Mouse (Mus musculus): ENCODE measurements around the gene Samd4b. TPM values are rescaled to one million over a fixed set of nuclear protein-coding genes. Genes with fewer than 3 reads are reported as not detected.
A peak's percentile ranks its signal among the peaks of the same experiment; 100 is the strongest.
"Not testable (repeated sequence)": the region's sequence is repeated elsewhere in the genome, so short reads cannot be mapped to it uniquely, and the experiment has no call there.

The Samd4b gene
- polyA plus RNA-seq, 1 experiment from 2014 or later = 29.5 TPM

- Histone ChIP-seq H3K9ac (replicated peaks; ENCODE audit: low read length) (no peak overlapping the region), H3K9me3 (ENCODE audit: control insufficient read depth, low read length) (no peaks in the 10 kb centered on the region), H3K4me3 (replicated peaks; ENCODE audit: low read depth, low read length) (no peak overlapping the region), H3K27ac (replicated peaks; ENCODE audit: low read depth, low read length) (no peak overlapping the region), H3K4me2 (ENCODE audit: low read length) (no peak overlapping the region), H3K4me1 (ENCODE audit: control insufficient read depth, insufficient read depth, low read length) (no peaks in the 10 kb centered on the region), H3K36me3 (ENCODE audit: control insufficient read depth, insufficient read depth, low read length) (no peaks in the 10 kb centered on the region), H3K27me3 (ENCODE audit: control insufficient read depth, insufficient read depth, low read length) (peaks cover 10% of the 10 kb centered on the region; the same call in 1 of the 2 replicates)
- ATAC-seq (ENCODE audit: low FRiP score, low TSS enrichment) (no peak), DNase-seq (no peak)
- 92% methylated on average over 5 of the region's 5 CpGs for WGBS
These were observed 26.8 kb upstream of the Samd4b start for GRCm38 (mm10) chr7:28624791-28625190.

DNA sequence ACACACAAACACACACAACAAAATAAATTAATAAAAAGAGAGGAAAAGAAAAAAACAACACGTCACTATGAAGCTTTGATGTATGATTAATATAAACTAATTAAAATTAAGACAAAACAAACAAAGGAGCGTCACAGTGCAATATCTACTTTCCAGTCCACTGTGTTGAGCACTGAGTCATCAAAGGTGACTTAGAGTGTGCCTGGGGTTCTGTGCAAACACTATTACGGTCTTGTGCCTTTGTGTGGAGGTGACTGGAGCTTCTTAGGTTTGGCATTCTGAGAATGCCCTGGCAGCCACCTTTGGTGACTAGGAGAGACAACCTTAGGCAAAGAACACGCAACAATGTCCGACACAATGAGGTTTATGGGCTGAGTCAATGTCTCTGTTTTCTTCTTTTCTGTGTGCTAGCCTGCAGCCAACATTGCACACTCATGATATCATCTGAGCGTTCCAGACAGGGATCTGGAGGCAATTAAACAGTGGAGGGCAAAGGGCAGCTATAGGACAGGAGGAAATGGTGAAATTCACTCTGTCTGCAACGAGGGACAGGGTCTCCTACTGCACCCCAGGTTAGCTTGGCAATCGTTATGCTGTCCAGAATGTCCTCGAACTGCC lies 21.3 kb upstream of the Samd4b start:
- DNase-seq = no peak
- no peaks in the 10 kb centered on the region for H3K4me1 ChIP-seq (ENCODE audit: control insufficient read depth, insufficient read depth, low read length)

DNA sequence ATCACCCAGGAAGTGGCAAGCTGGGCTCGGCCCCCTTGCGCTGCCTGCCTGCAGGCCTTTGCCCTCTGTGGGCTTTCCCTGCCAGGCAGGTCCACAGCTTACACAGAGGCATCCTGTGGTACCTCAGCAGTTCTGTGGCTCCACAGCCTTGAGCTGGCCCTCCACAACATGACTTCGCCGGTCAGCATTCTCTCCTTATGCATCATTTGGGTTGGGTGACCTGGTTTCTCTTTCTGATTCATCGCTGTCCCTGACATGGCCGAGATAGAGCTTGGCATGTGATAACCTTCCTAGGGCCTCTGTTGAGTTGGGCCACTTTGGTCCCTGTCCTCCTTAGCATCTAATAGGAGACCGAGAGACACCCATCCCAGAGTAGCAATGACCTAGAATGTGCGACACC lies 8.0 kb upstream of the Samd4b start:
- DNase-seq (no peak), ATAC-seq (ENCODE audit: low FRiP score, low TSS enrichment) (no peak)
- 95% methylated on average over 8 of the region's 8 CpGs for WGBS
- Histone ChIP-seq H3K36me3 (ENCODE audit: control insufficient read depth, insufficient read depth, low read length) (no peaks in the 10 kb centered on the region), H3K4me2 (ENCODE audit: low read length) (no peak overlapping the region), H3K9ac (replicated peaks; ENCODE audit: low read length) (no peak overlapping the region), H3K4me3 (replicated peaks; ENCODE audit: low read depth, low read length) (no peak overlapping the region), H3K27ac (replicated peaks; ENCODE audit: low read depth, low read length) (no peak overlapping the region), H3K4me1 (ENCODE audit: control insufficient read depth, insufficient read depth, low read length) (no peaks in the 10 kb centered on the region), H3K9me3 (ENCODE audit: control insufficient read depth, low read length) (no peaks in the 10 kb centered on the region), H3K27me3 (ENCODE audit: control insufficient read depth, insufficient read depth, low read length) (no peaks in the 10 kb centered on the region)

More for the DNA sequence above, 21.3 kb upstream of the Samd4b start:
- H3K4me3 ChIP-seq (replicated peaks; ENCODE audit: low read depth, low read length) = no peak overlapping the region
- H3K4me2 ChIP-seq (ENCODE audit: low read length) = no peak overlapping the region
- ATAC-seq (ENCODE audit: low FRiP score, low TSS enrichment) = no peak
- H3K9me3 ChIP-seq (ENCODE audit: control insufficient read depth, low read length) = no peaks in the 10 kb centered on the region
- H3K27ac ChIP-seq (replicated peaks; ENCODE audit: low read depth, low read length) = no peak overlapping the region
- no peaks in the 10 kb centered on the region for H3K27me3 ChIP-seq (ENCODE audit: control insufficient read depth, insufficient read depth, low read length)
- no peak overlapping the region for H3K9ac ChIP-seq (replicated peaks; ENCODE audit: low read length)
- no peaks in the 10 kb centered on the region for H3K36me3 ChIP-seq (ENCODE audit: control insufficient read depth, insufficient read depth, low read length)
- WGBS = 82% methylated on average over 9 of the region's 9 CpGs

DNA sequence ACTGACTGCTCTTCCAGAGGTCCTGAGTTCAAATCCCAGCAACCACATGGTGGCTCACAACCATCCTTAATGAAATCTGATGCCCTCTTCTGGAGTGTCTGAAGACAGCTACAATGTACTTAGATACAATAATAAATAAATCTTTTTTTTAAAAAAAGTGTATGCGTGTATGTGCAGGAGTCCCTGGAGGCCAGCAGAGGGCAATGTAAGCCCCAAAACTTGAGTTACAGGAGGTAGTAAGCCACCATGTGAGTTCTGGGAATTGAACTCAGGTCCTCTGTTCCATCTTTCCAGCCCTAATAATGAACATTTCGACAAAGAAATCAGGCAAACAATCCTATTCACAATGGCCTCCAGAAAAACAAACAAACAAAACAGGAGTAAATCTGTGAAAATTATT lies 5.8 kb upstream of the Samd4b start:
- WGBS = 83% methylated on average over 2 of the region's 2 CpGs
- not testable (repeated sequence) for H3K9ac ChIP-seq (replicated peaks; ENCODE audit: low read length); H3K4me1 ChIP-seq (ENCODE audit: control insufficient read depth, insufficient read depth, low read length); DNase-seq; H3K27ac ChIP-seq (replicated peaks; ENCODE audit: low read depth, low read length); H3K4me2 ChIP-seq (ENCODE audit: low read length); H3K36me3 ChIP-seq (ENCODE audit: control insufficient read depth, insufficient read depth, low read length); H3K9me3 ChIP-seq (ENCODE audit: control insufficient read depth, low read length); ATAC-seq (ENCODE audit: low FRiP score, low TSS enrichment); H3K4me3 ChIP-seq (replicated peaks; ENCODE audit: low read depth, low read length); H3K27me3 ChIP-seq (ENCODE audit: control insufficient read depth, insufficient read depth, low read length)

DNA sequence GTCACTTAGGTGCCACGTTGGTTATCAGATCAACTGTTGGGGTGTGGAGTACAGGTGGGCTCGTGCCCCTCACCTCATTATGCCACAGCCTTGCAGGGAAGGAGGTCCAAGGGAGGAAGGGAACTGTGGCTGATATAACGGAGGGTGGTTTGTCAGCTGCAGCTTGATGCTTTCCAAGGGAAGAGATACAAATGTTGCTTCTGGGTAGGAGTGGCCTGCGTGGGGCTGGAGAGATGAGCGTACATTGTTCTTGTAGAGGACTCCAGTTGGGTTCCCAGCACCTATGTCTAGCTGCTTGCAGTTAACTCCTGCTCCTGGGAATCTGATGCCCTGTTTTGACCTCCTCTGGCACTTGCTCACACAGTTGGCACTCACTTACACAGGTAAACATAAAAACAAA lies 5.2 kb upstream of the Samd4b start:
- Histone ChIP-seq H3K9ac (replicated peaks; ENCODE audit: low read length) (no peak overlapping the region), H3K4me3 (replicated peaks; ENCODE audit: low read depth, low read length) (no peak overlapping the region), H3K27ac (replicated peaks; ENCODE audit: low read depth, low read length) (no peak overlapping the region), H3K27me3 (ENCODE audit: control insufficient read depth, insufficient read depth, low read length) (no peaks in the 10 kb centered on the region), H3K9me3 (ENCODE audit: control insufficient read depth, low read length) (no peaks in the 10 kb centered on the region), H3K4me1 (ENCODE audit: control insufficient read depth, insufficient read depth, low read length) (no peaks in the 10 kb centered on the region), H3K36me3 (ENCODE audit: control insufficient read depth, insufficient read depth, low read length) (no peaks in the 10 kb centered on the region), H3K4me2 (ENCODE audit: low read length) (no peak overlapping the region)
- DNase-seq = no peak
- ATAC-seq (ENCODE audit: low FRiP score, low TSS enrichment) = no peak
- 81% methylated on average over 5 of the region's 5 CpGs for WGBS

GRCm38 (mm10) chr7:28601668-28602067 lies 3.7 kb upstream of the Samd4b start:
- Histone ChIP-seq H3K4me2 (ENCODE audit: low read length) (0 out of 2 replicates have a peak overlapping the region, but pooled peaks have one; percentile 11), H3K36me3 (ENCODE audit: control insufficient read depth, insufficient read depth, low read length) (no peaks in the 10 kb centered on the region), H3K4me3 (replicated peaks; ENCODE audit: low read depth, low read length) (no peak overlapping the region), H3K9ac (replicated peaks; ENCODE audit: low read length) (no peak overlapping the region), H3K4me1 (ENCODE audit: control insufficient read depth, insufficient read depth, low read length) (peaks cover 7% of the 10 kb centered on the region), H3K27ac (replicated peaks; ENCODE audit: low read depth, low read length) (no peak overlapping the region), H3K27me3 (ENCODE audit: control insufficient read depth, insufficient read depth, low read length) (no peaks in the 10 kb centered on the region), H3K9me3 (ENCODE audit: control insufficient read depth, low read length) (no peaks in the 10 kb centered on the region)
- no peak for ATAC-seq (ENCODE audit: low FRiP score, low TSS enrichment)
- peak; percentile 89 for DNase-seq
- 28% methylated on average over 7 of the region's 7 CpGs for WGBS

DNA sequence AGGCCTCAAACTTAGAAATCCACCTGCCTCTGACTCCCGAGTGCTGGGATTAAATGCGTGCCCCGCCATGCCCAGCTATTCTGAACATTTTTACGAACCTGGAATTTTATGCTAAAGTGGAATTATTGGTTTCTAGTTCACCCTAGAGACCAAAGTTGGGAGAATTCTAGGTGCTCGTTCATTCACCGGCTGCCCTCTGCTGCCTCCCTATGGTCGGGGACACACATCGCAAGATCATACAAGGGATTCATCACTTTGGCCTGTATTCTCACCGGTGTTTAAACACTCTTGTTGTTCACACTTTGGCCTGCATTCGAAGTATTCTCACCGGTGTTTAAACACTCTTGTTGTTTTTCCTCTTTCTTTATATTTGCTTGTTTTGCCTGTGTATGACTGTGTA lies 3.1 kb upstream of the Samd4b start:
- H3K9ac ChIP-seq (replicated peaks; ENCODE audit: low read length) = no peak overlapping the region
- WGBS = 14% methylated on average over 11 of the region's 11 CpGs
- no peak overlapping the region for H3K4me3 ChIP-seq (replicated peaks; ENCODE audit: low read depth, low read length)
- H3K27ac ChIP-seq (replicated peaks; ENCODE audit: low read depth, low read length) = no peak overlapping the region
- DNase-seq (peak; percentile 80), ATAC-seq (ENCODE audit: low FRiP score, low TSS enrichment) (no peak)
- H3K4me1 ChIP-seq (ENCODE audit: control insufficient read depth, insufficient read depth, low read length) = peaks cover 13% of the 10 kb centered on the region
- no peak overlapping the region for H3K4me2 ChIP-seq (ENCODE audit: low read length)
- H3K27me3 ChIP-seq (ENCODE audit: control insufficient read depth, insufficient read depth, low read length) = no peaks in the 10 kb centered on the region
- no peaks in the 10 kb centered on the region for H3K9me3 ChIP-seq (ENCODE audit: control insufficient read depth, low read length)
- H3K36me3 ChIP-seq (ENCODE audit: control insufficient read depth, insufficient read depth, low read length) = no peaks in the 10 kb centered on the region

DNA sequence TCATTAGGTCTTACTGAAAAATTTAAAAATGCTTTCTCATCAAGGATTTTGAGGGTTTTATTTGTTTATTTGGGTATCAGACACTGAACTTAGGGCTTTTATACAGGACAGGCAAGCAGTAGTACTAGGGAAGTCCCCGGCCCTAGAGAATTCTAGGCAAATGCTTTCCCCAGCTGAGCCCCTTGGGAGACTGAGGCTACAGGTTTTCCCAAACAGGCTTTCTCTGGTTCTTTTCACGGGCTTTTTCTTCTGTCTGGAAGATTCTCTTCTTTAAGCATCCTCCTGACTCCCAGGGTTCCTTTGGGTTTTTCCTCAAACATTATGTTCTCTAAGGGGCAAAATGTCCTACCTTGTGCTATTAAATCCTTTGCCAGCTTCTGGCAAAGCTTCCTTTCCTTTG lies 1.0 kb upstream of the Samd4b start:
- Histone ChIP-seq H3K9ac (replicated peaks; ENCODE audit: low read length) (no peak overlapping the region), H3K4me1 (ENCODE audit: control insufficient read depth, insufficient read depth, low read length) (peaks cover 17% of the 10 kb centered on the region), H3K9me3 (ENCODE audit: control insufficient read depth, low read length) (no peaks in the 10 kb centered on the region), H3K4me3 (replicated peaks; ENCODE audit: low read depth, low read length) (no peak overlapping the region), H3K27me3 (ENCODE audit: control insufficient read depth, insufficient read depth, low read length) (no peaks in the 10 kb centered on the region), H3K4me2 (ENCODE audit: low read length) (no peak overlapping the region), H3K27ac (replicated peaks; ENCODE audit: low read depth, low read length) (no peak overlapping the region), H3K36me3 (ENCODE audit: control insufficient read depth, insufficient read depth, low read length) (no peaks in the 10 kb centered on the region)
- 56% methylated on average over 2 of the region's 2 CpGs for WGBS
- ATAC-seq (ENCODE audit: low FRiP score, low TSS enrichment) = no peak
- no peak for DNase-seq

DNA sequence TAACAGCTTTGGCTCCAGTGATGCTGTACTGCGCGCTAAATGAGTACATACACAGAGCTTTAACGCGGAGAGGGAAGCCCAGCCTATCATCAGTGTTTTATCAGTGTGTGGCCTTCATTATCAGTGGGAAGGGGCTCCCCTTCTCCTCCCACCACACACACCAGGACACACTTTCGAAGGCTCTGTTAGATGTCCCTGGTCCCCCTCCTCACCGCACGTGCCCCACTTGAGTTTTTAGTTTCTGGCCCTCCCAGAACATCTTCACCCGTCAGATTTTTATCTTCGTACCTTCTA lies 720 bp downstream of the Samd4b start:
- H3K4me2 ChIP-seq (ENCODE audit: low read length) = peak overlapping the region; percentile 90
- H3K4me3 ChIP-seq (replicated peaks; ENCODE audit: low read depth, low read length) = peak overlapping the region; percentile 65
- no peaks in the 10 kb centered on the region for H3K27me3 ChIP-seq (ENCODE audit: control insufficient read depth, insufficient read depth, low read length)
- H3K9me3 ChIP-seq (ENCODE audit: control insufficient read depth, low read length) = no peaks in the 10 kb centered on the region
- peak overlapping the region; percentile 33; the same call in 1 of the 2 replicates for H3K27ac ChIP-seq (replicated peaks; ENCODE audit: low read depth, low read length)
- peaks cover 17% of the 10 kb centered on the region for H3K4me1 ChIP-seq (ENCODE audit: control insufficient read depth, insufficient read depth, low read length)
- DNase-seq (no peak), ATAC-seq (ENCODE audit: low FRiP score, low TSS enrichment) (peak; percentile 15; the same call in 1 of the 2 replicates)
- WGBS = 13% methylated on average over 9 of the region's 9 CpGs
- no peaks in the 10 kb centered on the region for H3K36me3 ChIP-seq (ENCODE audit: control insufficient read depth, insufficient read depth, low read length)
- H3K9ac ChIP-seq (replicated peaks; ENCODE audit: low read length) = peak overlapping the region; percentile 62
